Mouse (Mus musculus) intestine, embryonic 16.5 days (tissue): Measurements from ENCODE around the gene Pdlim1. TPM values are rescaled to one million over a fixed set of nuclear protein-coding genes. Genes with fewer than 3 reads are reported as not detected.
"Not testable (repeated sequence)": the region's sequence is repeated elsewhere in the genome, so short reads cannot be mapped to it uniquely, and the experiment has no call there.

ENCODE experiments used
- ATAC-seq: fragments of 200-750 bp; cut with Nextera tagmentation; 2 replicates; pipeline ENCODE4 v1.8.0; 2017; ENCODE audit warnings: moderate TSS enrichment, moderate library complexity
- H3K27ac ChIP-seq: fragments of 300-500 bp; sonication (generic); 2 replicates; pipeline ENCODE4 v1.5.1; 2014; ENCODE audit warnings: mild to moderate bottlenecking, low read length
- H3K27me3 ChIP-seq: fragments of 300-500 bp; sonication (generic); replicated peaks from 2 replicates; pipeline ENCODE4 v1.6.1; 2014; ENCODE audit warnings: low read length, control low read depth, mixed read lengths; ENCODE audit not compliant: control insufficient read depth, insufficient read depth
- H3K36me3 ChIP-seq: fragments of 300-500 bp; sonication (generic); 2 replicates; pipeline ENCODE4 v1.6.1; 2014; ENCODE audit warnings: low read length, control low read depth; ENCODE audit not compliant: control insufficient read depth, insufficient read depth
- H3K4me1 ChIP-seq: fragments of 300-500 bp; sonication (generic); 2 replicates; pipeline ENCODE4 v1.6.1; 2014; ENCODE audit warnings: low read length, control low read depth, mixed read lengths; ENCODE audit not compliant: control insufficient read depth, insufficient read depth
- H3K4me2 ChIP-seq: fragments of 300-500 bp; sonication (generic); 2 replicates; pipeline ENCODE4 v1.6.1; 2014; ENCODE audit warnings: low read depth, low read length, control low read depth
- H3K4me3 ChIP-seq: fragments of 300-500 bp; sonication (generic); 2 replicates; pipeline ENCODE4 v1.5.1; 2014; ENCODE audit warnings: mild to moderate bottlenecking, low read length
- H3K9ac ChIP-seq: fragments of 300-500 bp; sonication (generic); 2 replicates; pipeline ENCODE4 v1.6.1; 2014; ENCODE audit warnings: low read depth, low read length
- H3K9me3 ChIP-seq: fragments of 300-500 bp; sonication (generic); 2 replicates; pipeline ENCODE4 v1.6.1; 2016; ENCODE audit warnings: low read length, control low read depth; ENCODE audit not compliant: control insufficient read depth
- WGBS: fragments of 180-500 bp; shearing (Covaris S2); extraction: QIAGEN DNeasy Blood & Tissue Kit; methylation state at CpG from one replicate; pipeline ENCODE4 v1.1.7; 2014; 5-methylcytosine and 5-hydroxymethylcytosine counted together
- polyA plus RNA-seq: library from polyadenylated mRNA; unstranded; fragments of >200 nt; fragmentation: Nextera tagmentation; extraction: Ambion mirVana; gene quantifications from 2 replicates; pipeline ENCODE4 v1.2.1, GENCODE M21; 2015

Gene Pdlim1
- polyA plus RNA-seq, 1 experiment from 2014 or later = 222 TPM

DNA sequence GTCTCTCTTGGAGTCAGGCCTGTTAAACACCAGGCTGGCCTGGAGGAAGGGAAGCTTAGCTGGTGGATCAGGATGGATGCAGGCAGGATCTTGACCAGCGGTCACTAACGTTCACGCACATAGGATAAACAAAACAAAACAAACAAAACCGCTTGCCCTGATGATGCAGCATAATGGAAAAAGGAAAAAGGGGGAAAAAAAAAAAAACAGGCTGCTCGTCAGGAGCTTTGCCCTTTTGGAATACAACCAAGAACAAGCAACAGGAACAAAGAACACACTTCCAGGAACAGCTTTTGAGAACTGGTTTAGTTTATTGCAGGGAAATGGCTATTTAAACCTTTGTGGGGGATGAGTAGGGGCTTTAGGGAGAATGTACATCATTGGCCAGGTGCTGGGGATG is 50.8 kb downstream of the Pdlim1 start:
- Histone ChIP-seq H3K4me3 (no peak overlapping the region), H3K9ac (no peak overlapping the region), H3K9me3 (no peaks in the 10 kb centered on the region), H3K4me1 (no peaks in the 10 kb centered on the region), H3K27me3 (no peaks in the 10 kb centered on the region), H3K4me2 (no peak overlapping the region), H3K36me3 (peaks cover 3% of the 10 kb centered on the region; the same call in 1 of the 2 replicates), H3K27ac (no peak overlapping the region)
- WGBS = 66% methylated on average over 5 of the region's 5 CpGs
- no peak for ATAC-seq

DNA sequence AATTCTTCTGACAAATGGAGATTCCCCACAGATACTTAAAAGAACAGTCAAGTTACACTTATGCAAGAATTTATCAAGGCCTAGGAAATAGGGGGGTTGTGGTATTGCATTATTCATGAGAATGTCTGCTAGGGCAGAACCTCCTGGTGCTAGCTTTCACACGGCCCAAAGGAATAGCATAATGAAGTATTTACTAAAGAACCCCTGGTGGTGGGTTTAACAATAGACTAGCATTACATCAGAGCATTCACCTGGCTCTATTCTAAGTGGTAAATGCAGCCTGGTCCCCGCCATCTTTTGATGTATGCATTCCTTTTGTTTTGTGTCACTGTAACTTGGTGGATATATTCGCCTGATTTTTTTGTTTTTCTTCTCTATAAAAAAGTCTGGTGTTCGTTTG is 68.7 kb downstream of the Pdlim1 start:
- H3K4me3 ChIP-seq, H3K27ac ChIP-seq, H3K9me3 ChIP-seq, H3K9ac ChIP-seq, H3K27me3 ChIP-seq, H3K36me3 ChIP-seq, H3K4me2 ChIP-seq, ATAC-seq, H3K4me1 ChIP-seq: not testable (repeated sequence)
- WGBS = 67% methylated on average over 4 of the region's 4 CpGs

DNA sequence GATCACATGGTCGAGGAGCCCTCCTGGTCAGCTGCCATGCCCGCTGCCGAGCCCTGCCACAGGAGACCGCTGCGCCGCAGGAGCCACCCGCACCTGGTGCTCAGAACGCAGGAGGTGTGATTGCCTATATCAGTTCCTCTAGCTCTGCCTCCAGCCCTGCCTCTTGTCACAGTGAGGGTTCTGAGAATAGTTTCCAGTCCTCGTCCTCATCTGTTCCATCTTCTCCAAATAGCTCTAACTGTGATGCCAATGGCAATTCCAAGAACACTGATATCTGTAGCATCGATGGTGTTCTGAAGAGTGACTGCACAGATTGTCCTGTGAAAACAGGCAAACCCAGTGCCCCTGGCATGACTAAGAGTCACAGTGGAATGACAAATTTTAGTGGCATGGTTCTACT is 81.0 kb downstream of the Pdlim1 start:
- WGBS = 92% methylated on average over 10 of the region's 10 CpGs
- H3K9me3 ChIP-seq = no peaks in the 10 kb centered on the region
- H3K4me3 ChIP-seq = no peak overlapping the region
- no peaks in the 10 kb centered on the region for H3K27me3 ChIP-seq
- no peak overlapping the region for H3K4me2 ChIP-seq
- H3K9ac ChIP-seq = no peak overlapping the region
- no peaks in the 10 kb centered on the region for H3K36me3 ChIP-seq
- H3K4me1 ChIP-seq = no peaks in the 10 kb centered on the region
- no peak for ATAC-seq
- no peak overlapping the region for H3K27ac ChIP-seq

DNA sequence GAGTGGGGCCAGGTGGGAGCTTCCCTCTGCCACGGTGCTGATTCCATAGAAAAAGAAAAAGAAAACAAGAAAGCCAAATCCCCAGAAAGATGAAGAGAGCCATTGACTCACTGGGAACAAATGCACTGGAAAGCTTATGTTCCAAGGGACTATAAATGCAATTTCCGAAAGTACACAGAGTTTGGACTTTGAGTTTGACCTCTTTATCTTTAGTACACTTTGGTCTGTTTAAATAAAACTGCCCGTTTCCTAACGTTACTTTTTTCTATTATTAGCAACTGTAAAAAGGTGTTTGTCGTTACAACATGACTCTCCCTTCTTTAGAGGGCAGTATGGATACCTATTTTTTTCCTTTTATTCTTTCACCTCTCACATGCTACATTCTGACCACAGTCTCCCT is 84.5 kb downstream of the Pdlim1 start, which contains the start of gene Cyp2c70:
Cyp2c70 (minus strand) TSS at position 174 of the 400 bp plus-strand sequence.
- Histone ChIP-seq H3K4me2 (no peak within 1 kb of the TSS), H3K4me1 (no peaks in the 10 kb centered on the region), H3K27me3 (no peaks in the 10 kb centered on the region), H3K36me3 (no peaks in the 10 kb centered on the region), H3K27ac (peak within 1 kb of the TSS; percentile 59; the same call in 1 of the 2 replicates), H3K4me3 (no peak within 1 kb of the TSS), H3K9ac (no peak within 1 kb of the TSS), H3K9me3 (no peaks in the 10 kb centered on the region)
- 48% methylated on average over 5 of the region's 5 CpGs for WGBS
- ATAC-seq = peak; percentile 88

DNA sequence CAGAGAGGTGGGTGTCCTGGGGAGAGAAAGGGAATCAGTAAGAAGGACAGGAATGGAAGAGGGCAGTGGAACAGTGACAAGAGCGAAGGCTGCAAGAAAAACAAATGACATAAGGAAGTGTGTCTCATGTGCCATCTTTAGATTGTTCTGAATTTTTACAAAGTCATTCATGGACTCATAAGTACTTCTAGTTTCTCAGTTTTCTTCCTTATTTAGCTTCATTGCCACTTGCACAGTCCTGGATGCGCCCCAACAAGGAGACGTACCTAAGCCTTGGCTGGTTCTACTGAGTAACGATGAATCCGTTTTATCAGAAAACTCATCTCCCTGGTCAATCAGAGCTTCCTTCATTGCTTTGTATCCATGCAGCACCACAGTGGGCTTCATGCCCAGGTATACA is 88.0 kb downstream of the Pdlim1 start:
- no peaks in the 10 kb centered on the region for H3K27me3 ChIP-seq
- 94% methylated on average over 5 of the region's 5 CpGs for WGBS
- H3K27ac ChIP-seq = no peak overlapping the region
- H3K4me1 ChIP-seq = no peaks in the 10 kb centered on the region
- H3K9ac ChIP-seq = no peak overlapping the region
- H3K4me2 ChIP-seq = no peak overlapping the region
- ATAC-seq = no peak
- H3K4me3 ChIP-seq = no peak overlapping the region
- no peaks in the 10 kb centered on the region for H3K36me3 ChIP-seq
- no peaks in the 10 kb centered on the region for H3K9me3 ChIP-seq

DNA sequence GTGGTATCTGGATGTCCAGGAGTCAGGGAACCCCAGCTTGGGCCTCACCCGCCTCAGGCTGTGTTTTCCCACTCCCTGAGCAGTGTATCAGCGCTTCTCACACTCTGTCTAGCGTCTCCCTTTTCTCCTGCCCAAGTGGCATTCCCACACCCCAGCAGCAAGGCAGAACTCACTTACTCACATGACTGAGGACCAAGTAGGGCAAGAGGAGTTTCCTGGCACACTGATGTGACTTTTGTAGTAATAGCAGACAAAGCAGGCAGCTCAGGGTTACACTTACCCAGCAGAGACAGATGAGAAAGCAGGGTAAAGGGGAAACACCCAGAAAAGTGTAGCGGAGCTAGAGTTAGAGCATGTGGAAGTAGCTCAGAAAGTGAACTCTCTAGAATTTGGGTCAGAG is 93.3 kb downstream of the Pdlim1 start:
- H3K4me3 ChIP-seq = no peak overlapping the region
- no peak overlapping the region for H3K9ac ChIP-seq
- H3K4me1 ChIP-seq = no peaks in the 10 kb centered on the region
- H3K27me3 ChIP-seq = no peaks in the 10 kb centered on the region
- WGBS = 67% methylated on average over 4 of the region's 4 CpGs
- no peaks in the 10 kb centered on the region for H3K36me3 ChIP-seq
- no peak for ATAC-seq
- no peak overlapping the region for H3K27ac ChIP-seq
- no peak overlapping the region for H3K4me2 ChIP-seq
- H3K9me3 ChIP-seq = no peaks in the 10 kb centered on the region

Other genes starting within 250 kb of the Pdlim1 start
- not detected in 2 replicates for gene Cyp2c54, start 198.0 kb downstream of the Pdlim1 start, polyA plus RNA-seq
- not detected in 2 replicates for gene Cyp2c50, start 182.2 kb downstream of the Pdlim1 start, polyA plus RNA-seq
- 6.9 and 7.8 TPM in 2 replicates for gene Cyp2c70, start 84.5 kb downstream of the Pdlim1 start, polyA plus RNA-seq
- gene Sorbs1, start 241.9 kb upstream of the Pdlim1 start, polyA plus RNA-seq = 80.0 and 84.3 TPM in 2 replicates